Mouse (Mus musculus): ENCODE results near the gene Lrrc26. TPM values are rescaled to one million over a fixed set of nuclear protein-coding genes. Genes with fewer than 3 reads are reported as not detected.
"Not testable (repeated sequence)": the region's sequence is repeated elsewhere in the genome, so short reads cannot be mapped to it uniquely, and the experiment has no call there.

Lrrc26 gene
- polyA plus RNA-seq, 1 experiment from 2014 or later, result 0.89 TPM

GRCm38 (mm10) chr2:25252331-25252730, 37.4 kb upstream of the Lrrc26 start:
- WGBS, result 88% methylated on average over 1 of the region's 1 CpGs
- Histone ChIP-seq H3K9ac (ENCODE audit: low read length) (no peak overlapping the region), H3K4me2 (ENCODE audit: low read depth, low read length) (no peak overlapping the region), H3K27ac (ENCODE audit: low read length) (no peak overlapping the region), H3K27me3 (ENCODE audit: control insufficient read depth, insufficient read depth, low read length) (no peaks in the 10 kb centered on the region), H3K4me3 (ENCODE audit: low read length) (no peak overlapping the region), H3K36me3 (ENCODE audit: control insufficient read depth, insufficient read depth) (peaks cover 14% of the 10 kb centered on the region), H3K9me3 (replicated peaks; ENCODE audit: control insufficient read depth, low read length) (no peaks in the 10 kb centered on the region), H3K4me1 (ENCODE audit: control insufficient read depth, insufficient read depth, low read length) (peaks cover 13% of the 10 kb centered on the region)
- no peak for ATAC-seq (replicated peaks; ENCODE audit: extremely low read depth, insufficient read depth, low FRiP score)

GRCm38 (mm10) chr2:25255284-25255779, 34.4 kb upstream of the Lrrc26 start, which contains the start of gene Tmem203:
Gene Tmem203, plus strand, starts transcription at chr2:25255439.
- Histone ChIP-seq H3K27ac (ENCODE audit: low read length) (peak within 1 kb of the TSS; percentile 68), H3K9ac (ENCODE audit: low read length) (peak within 1 kb of the TSS; percentile 87), H3K4me3 (ENCODE audit: low read length) (peak within 1 kb of the TSS; percentile 100), H3K9me3 (replicated peaks; ENCODE audit: control insufficient read depth, low read length) (no peaks in the 10 kb centered on the region), H3K4me1 (ENCODE audit: control insufficient read depth, insufficient read depth, low read length) (peaks cover 13% of the 10 kb centered on the region), H3K36me3 (ENCODE audit: control insufficient read depth, insufficient read depth) (peaks cover 6% of the 10 kb centered on the region; the same call in 1 of the 2 replicates), H3K27me3 (ENCODE audit: control insufficient read depth, insufficient read depth, low read length) (no peaks in the 10 kb centered on the region), H3K4me2 (ENCODE audit: low read depth, low read length) (peak within 1 kb of the TSS; percentile 97)
- WGBS, result under 1% methylated on average over 39 of the region's 39 CpGs
- peak; percentile 80 for ATAC-seq (replicated peaks; ENCODE audit: extremely low read depth, insufficient read depth, low FRiP score)

- ATAC-seq (replicated peaks; ENCODE audit: extremely low read depth, insufficient read depth, low FRiP score); H3K9me3 ChIP-seq (replicated peaks; ENCODE audit: control insufficient read depth, low read length); H3K36me3 ChIP-seq (ENCODE audit: control insufficient read depth, insufficient read depth); H3K27me3 ChIP-seq (ENCODE audit: control insufficient read depth, insufficient read depth, low read length); H3K27ac ChIP-seq (ENCODE audit: low read length): not testable (repeated sequence)
- peak overlapping the region; percentile 100 for H3K4me3 ChIP-seq (ENCODE audit: low read length)
- peak overlapping the region; percentile 97 for H3K4me2 ChIP-seq (ENCODE audit: low read depth, low read length)
- peak overlapping the region; percentile 87 for H3K9ac ChIP-seq (ENCODE audit: low read length)
- WGBS, result 53% methylated on average over 11 of the region's 12 CpGs
- peaks cover 13% of the 10 kb centered on the region for H3K4me1 ChIP-seq (ENCODE audit: control insufficient read depth, insufficient read depth, low read length)
Measured at GRCm38 (mm10) chr2:25256443-25257109, 33.1 kb upstream of the Lrrc26 start.

- not testable (repeated sequence) for H3K36me3 ChIP-seq (ENCODE audit: control insufficient read depth, insufficient read depth); H3K27me3 ChIP-seq (ENCODE audit: control insufficient read depth, insufficient read depth, low read length); H3K4me2 ChIP-seq (ENCODE audit: low read depth, low read length); H3K9me3 ChIP-seq (replicated peaks; ENCODE audit: control insufficient read depth, low read length); H3K4me3 ChIP-seq (ENCODE audit: low read length); ATAC-seq (replicated peaks; ENCODE audit: extremely low read depth, insufficient read depth, low FRiP score); H3K9ac ChIP-seq (ENCODE audit: low read length); H3K27ac ChIP-seq (ENCODE audit: low read length)
- 81% methylated on average over 5 of the region's 5 CpGs for WGBS
- H3K4me1 ChIP-seq (ENCODE audit: control insufficient read depth, insufficient read depth, low read length), result peaks cover 13% of the 10 kb centered on the region
Measured at GRCm38 (mm10) chr2:25257250-25257649, 32.5 kb upstream of the Lrrc26 start.

- no peak for ATAC-seq (replicated peaks; ENCODE audit: extremely low read depth, insufficient read depth, low FRiP score)
- no peaks in the 10 kb centered on the region for H3K36me3 ChIP-seq (ENCODE audit: control insufficient read depth, insufficient read depth)
- no peak overlapping the region for H3K4me2 ChIP-seq (ENCODE audit: low read depth, low read length)
- H3K4me3 ChIP-seq (ENCODE audit: low read length), result no peak overlapping the region
- H3K4me1 ChIP-seq (ENCODE audit: control insufficient read depth, insufficient read depth, low read length), result peaks cover 19% of the 10 kb centered on the region
- no peaks in the 10 kb centered on the region for H3K9me3 ChIP-seq (replicated peaks; ENCODE audit: control insufficient read depth, low read length)
- WGBS, result 64% methylated on average over 2 of the region's 2 CpGs
- H3K27ac ChIP-seq (ENCODE audit: low read length), result no peak overlapping the region
- H3K27me3 ChIP-seq (ENCODE audit: control insufficient read depth, insufficient read depth, low read length), result peaks cover 5% of the 10 kb centered on the region
- H3K9ac ChIP-seq (ENCODE audit: low read length), result no peak overlapping the region
Measured at GRCm38 (mm10) chr2:25258887-25259286, 30.8 kb upstream of the Lrrc26 start.

GRCm38 (mm10) chr2:25261870-25262269, 27.8 kb upstream of the Lrrc26 start:
- Histone ChIP-seq H3K36me3 (ENCODE audit: control insufficient read depth, insufficient read depth) (no peaks in the 10 kb centered on the region), H3K4me1 (ENCODE audit: control insufficient read depth, insufficient read depth, low read length) (peaks cover 26% of the 10 kb centered on the region), H3K4me2 (ENCODE audit: low read depth, low read length) (peak overlapping the region; percentile 94), H3K27me3 (ENCODE audit: control insufficient read depth, insufficient read depth, low read length) (peaks cover 8% of the 10 kb centered on the region), H3K9ac (ENCODE audit: low read length) (peak overlapping the region; percentile 56), H3K27ac (ENCODE audit: low read length) (peak overlapping the region; percentile 26; the same call in 1 of the 2 replicates), H3K9me3 (replicated peaks; ENCODE audit: control insufficient read depth, low read length) (no peaks in the 10 kb centered on the region), H3K4me3 (ENCODE audit: low read length) (peak overlapping the region; percentile 86)
- no peak for ATAC-seq (replicated peaks; ENCODE audit: extremely low read depth, insufficient read depth, low FRiP score)
- 46% methylated on average over 12 of the region's 12 CpGs for WGBS

- Histone ChIP-seq H3K27ac (ENCODE audit: low read length) (peak within 1 kb of the TSS; percentile 26; the same call in 1 of the 2 replicates), H3K4me3 (ENCODE audit: low read length) (peak within 1 kb of the TSS; percentile 86), H3K9ac (ENCODE audit: low read length) (peak within 1 kb of the TSS; percentile 78), H3K4me2 (ENCODE audit: low read depth, low read length) (peak within 1 kb of the TSS; percentile 94), H3K4me1 (ENCODE audit: control insufficient read depth, insufficient read depth, low read length) (peaks cover 30% of the 10 kb centered on the region), H3K36me3 (ENCODE audit: control insufficient read depth, insufficient read depth) (no peaks in the 10 kb centered on the region), H3K27me3 (ENCODE audit: control insufficient read depth, insufficient read depth, low read length) (peaks cover 8% of the 10 kb centered on the region), H3K9me3 (replicated peaks; ENCODE audit: control insufficient read depth, low read length) (no peaks in the 10 kb centered on the region)
- under 1% methylated on average over 39 of the region's 39 CpGs for WGBS
- ATAC-seq (replicated peaks; ENCODE audit: extremely low read depth, insufficient read depth, low FRiP score), result peak; percentile 99
Measured at GRCm38 (mm10) chr2:25262291-25262767, 27.4 kb upstream of the Lrrc26 start, which contains the start of gene Tprn. Gene Tprn, plus strand, starts transcription at chr2:25262618.

GRCm38 (mm10) chr2:25262795-25263622, 26.7 kb upstream of the Lrrc26 start:
- Histone ChIP-seq H3K4me2 (ENCODE audit: low read depth, low read length) (peak overlapping the region; percentile 94), H3K9me3 (replicated peaks; ENCODE audit: control insufficient read depth, low read length) (no peaks in the 10 kb centered on the region), H3K27me3 (ENCODE audit: control insufficient read depth, insufficient read depth, low read length) (peaks cover 8% of the 10 kb centered on the region), H3K27ac (ENCODE audit: low read length) (no peak overlapping the region), H3K36me3 (ENCODE audit: control insufficient read depth, insufficient read depth) (no peaks in the 10 kb centered on the region), H3K4me1 (ENCODE audit: control insufficient read depth, insufficient read depth, low read length) (peaks cover 34% of the 10 kb centered on the region), H3K9ac (ENCODE audit: low read length) (peak overlapping the region; percentile 78), H3K4me3 (ENCODE audit: low read length) (peak overlapping the region; percentile 86)
- under 1% methylated on average over 78 of the region's 82 CpGs for WGBS
- peak; percentile 8; the same call in 1 of the 2 replicates for ATAC-seq (replicated peaks; ENCODE audit: extremely low read depth, insufficient read depth, low FRiP score)
